Mouse (Mus musculus) frontal cortex, adult (tissue): ENCODE measurements around the gene Klhl29.
"Not testable (repeated sequence)": the region's sequence is repeated elsewhere in the genome, so short reads cannot be mapped to it uniquely, and the experiment has no call there.

Experiments
- ATAC-seq: cut with Nextera tagmentation; 2 replicates; pipeline ENCODE4 v1.9.2; 2017; ENCODE audit warnings: mild to moderate bottlenecking, moderate library complexity, mixed read lengths; ENCODE audit not compliant: low TSS enrichment

The Klhl29 gene

GRCm38 (mm10) chr12:5358497-5358896, 17.0 kb downstream of the Klhl29 start:
- no peak for ATAC-seq

- peak; percentile 81 for ATAC-seq
Measured at GRCm38 (mm10) chr12:5353416-5353815, 22.1 kb downstream of the Klhl29 start.

DNA sequence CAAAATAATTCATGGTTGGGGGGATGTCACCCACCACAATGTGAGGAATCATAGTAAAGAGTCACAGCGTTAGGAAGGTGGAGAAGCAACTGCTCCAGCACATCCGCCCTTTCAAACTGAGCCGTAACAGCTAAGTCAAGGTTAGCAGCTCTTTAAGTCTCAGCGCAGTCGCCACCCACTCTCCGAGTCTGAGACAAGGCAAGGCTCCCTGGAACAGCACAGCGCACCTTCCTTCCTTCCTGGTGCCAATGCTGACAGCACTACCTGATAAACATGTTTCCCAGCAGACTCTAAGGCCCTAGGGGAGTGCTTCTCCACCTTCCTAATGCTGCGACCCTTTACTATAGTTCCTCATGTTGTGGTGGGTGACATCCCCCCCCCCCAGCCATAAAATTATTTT, 22.7 kb downstream of the Klhl29 start:
- ATAC-seq = peak; percentile 47; the same call in 1 of the 2 replicates

DNA sequence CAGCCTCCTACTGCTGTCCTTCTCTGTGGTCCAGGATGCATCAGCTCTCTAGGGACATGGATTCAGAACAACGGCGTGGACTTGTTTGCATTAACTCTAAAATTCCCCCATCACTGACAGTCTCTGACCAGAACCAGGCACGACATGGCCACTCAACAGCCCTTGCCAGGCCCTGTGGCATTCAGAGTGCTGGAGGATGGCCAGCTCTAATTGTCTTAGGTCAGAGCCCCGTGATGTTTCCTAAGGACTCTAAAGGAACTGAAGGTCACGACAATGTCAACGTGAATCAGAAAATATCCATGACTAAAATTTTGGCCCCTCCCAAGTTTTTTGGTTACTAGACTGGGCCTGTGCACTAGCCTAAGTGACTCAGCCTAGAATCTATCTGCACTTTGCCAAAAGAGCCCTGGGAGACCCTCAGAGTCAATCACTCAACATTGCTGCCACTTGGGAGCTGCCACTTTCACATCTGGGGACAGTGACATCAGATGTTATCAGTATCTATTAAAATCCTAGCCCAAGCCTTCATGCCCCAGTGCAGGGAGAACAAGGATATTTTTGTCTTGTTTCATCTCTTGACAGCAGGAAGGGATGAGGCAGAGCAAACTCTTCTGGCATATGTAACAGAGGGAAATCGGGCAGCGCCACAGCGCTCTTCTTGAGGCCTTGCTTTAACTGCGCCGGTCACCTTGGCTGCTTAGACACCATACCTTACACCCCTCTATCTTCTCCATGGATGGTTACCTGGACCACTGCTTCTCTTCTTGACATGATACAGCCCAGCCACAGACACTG, 24.8 kb downstream of the Klhl29 start:
- no peak for ATAC-seq

GRCm38 (mm10) chr12:5345088-5345487, 30.4 kb downstream of the Klhl29 start:
- ATAC-seq = no peak

DNA sequence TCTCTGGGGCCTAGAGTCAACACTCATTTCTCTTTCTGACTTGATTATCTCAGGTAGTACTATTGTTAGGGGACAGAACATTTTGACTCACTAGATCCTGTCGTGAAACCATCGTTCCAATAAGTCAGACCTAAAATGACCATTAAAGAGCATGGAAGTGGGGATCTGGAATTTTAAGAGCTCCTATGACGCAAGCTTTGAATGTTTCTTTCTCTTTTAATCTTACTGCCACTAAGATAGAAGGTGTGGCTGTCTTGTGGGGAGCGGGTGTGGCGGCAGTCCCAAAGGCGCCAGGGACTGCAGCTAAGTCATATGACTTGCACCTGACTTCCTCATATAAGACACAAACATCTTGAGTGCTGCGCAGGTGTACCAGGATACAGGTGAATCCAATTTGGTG, 31.0 kb downstream of the Klhl29 start:
- not testable (repeated sequence) for ATAC-seq

- peak; percentile 76 for ATAC-seq
Measured at GRCm38 (mm10) chr12:5340151-5340603, 35.3 kb downstream of the Klhl29 start.

DNA sequence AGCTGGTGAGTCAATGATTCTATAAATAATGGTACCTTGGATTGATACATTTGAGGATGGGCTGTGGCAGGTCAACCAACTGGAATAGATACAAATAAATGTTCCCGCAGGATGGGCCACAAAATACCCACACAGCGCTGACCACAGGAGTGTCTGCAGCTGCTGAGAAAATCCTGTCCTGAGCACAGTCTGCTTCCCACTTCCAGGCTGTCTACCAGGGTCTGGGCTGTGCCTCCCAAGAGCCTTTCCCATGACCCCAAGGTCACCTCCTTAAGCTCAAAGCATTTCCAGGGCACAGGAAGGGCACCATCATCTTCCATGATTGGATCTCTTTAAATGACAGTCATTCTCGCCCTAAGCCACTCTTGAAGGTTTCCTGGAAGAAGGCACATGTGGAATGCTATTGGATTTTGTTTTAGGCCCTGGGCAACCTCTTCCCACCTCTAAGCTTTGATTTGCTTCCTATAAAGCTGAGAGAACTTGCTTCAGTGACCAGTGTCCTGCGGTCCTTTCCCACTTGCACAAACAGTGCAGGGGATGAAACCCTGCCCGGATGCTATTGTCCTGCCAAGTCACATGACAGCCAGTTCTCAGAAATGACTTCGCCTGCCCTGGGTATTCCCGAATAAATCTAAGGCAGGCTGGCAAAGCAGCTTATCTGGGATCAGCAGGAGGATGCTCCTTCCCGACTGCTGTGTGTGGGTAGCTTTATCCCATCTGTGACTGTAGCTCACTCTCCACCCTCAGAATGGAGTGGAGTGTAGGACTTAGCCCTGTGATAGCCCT, 38.4 kb downstream of the Klhl29 start:
- peak; percentile 66 for ATAC-seq

DNA sequence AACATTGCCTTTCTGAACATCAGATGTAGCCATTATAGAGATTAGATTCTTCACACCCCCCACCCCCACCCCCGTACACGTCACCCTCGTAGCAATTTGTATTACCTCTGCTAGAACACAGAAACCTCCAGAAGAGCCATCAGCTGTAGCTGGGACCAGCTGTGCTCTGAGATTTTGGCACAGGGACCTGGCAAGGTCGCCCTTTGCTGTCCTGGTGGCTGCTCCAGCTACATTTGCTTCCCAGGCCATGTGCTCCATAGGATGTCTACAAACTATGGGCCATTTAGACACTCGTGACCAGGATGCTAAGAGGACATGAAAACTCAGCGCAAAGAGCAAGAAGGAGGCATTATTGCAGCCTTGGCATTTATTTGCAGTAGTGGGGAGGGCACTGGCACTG, 39.2 kb downstream of the Klhl29 start:
- no peak for ATAC-seq

- no peak for ATAC-seq
Measured at GRCm38 (mm10) chr12:5334956-5335355, 40.5 kb downstream of the Klhl29 start.

- ATAC-seq = peak; percentile 47
Measured at GRCm38 (mm10) chr12:5334175-5334574, 41.3 kb downstream of the Klhl29 start.

GRCm38 (mm10) chr12:5331810-5332484, 43.5 kb downstream of the Klhl29 start:
- no peak for ATAC-seq

DNA sequence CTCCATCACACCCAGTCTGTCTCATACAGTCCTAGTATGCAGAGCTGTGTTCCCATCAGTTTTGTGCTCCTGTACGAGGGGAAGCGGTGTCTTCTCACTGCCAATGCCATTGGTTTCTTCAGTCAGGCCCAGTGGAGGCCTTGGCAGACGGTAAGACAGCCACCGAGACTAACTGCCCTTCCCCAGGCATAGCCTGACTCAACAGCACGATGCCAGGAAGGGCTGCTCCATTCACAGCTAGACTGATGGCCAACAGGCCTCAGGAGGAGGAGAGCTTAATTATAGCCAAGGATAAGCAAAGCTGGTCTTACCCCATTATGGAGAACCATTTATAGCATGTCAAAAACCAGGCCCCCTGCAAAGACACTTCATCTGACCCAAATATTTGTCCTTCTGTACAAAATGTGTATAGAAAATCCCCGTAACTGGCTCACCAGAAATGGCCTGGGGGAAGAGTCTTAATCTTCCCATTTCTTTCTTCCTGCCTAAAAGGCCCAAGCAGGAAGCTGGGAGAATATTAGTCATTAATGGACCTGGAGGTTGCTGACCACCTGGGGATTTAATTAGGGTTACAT, 44.9 kb downstream of the Klhl29 start:
- ATAC-seq = no peak

- ATAC-seq = peak; percentile 75
Measured at GRCm38 (mm10) chr12:5322444-5323087, 52.9 kb downstream of the Klhl29 start.

DNA sequence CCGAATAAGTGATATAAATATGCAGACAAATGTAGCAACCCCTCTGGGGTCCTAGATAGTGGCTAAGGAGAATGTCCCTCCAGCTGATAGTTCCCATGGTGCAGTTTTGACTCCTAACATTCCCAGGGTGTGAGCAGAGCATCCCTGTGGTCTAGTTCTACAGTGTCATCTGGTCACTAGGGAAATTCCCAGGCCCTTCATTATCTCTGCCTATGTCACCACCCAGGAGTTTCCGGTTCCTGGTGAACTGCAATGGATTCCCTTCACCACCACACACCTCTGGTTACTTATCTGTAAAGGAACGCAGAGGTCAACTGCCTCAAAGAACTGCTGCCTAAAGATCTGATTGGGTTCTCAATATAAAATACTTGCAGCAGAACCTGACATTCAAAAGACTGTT, 54.5 kb downstream of the Klhl29 start:
- no peak for ATAC-seq

DNA sequence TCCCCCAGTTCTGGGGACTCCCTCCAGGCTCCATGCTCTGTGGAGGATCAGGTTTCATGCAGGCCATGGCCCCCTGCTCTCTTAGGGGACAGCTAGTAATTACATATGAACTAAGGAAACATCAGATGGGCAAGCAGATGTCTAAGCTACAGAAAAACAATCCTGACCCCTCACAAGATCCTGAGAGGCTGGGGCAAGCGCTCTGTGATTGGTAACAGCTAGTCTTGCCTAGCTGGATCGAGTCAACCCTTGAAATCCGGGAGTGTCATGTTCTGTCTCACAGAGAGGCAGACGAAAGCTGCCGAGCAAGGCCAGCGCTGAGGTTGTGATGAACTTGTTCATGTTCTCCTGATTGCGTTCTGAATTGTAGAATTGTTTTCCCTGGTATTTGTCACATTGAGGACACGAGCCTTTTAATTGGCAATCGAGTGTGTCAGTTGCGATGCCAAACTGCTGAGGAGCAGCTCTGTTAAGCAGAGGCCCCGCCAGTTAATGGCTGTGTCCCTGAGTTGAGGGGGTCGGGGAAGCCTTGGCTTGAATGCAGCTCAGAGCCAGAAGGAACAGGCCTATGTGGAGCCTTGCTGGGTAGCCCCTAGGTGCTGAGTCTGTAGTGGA, 56.0 kb downstream of the Klhl29 start:
- no peak for ATAC-seq

- ATAC-seq = no peak
Measured at GRCm38 (mm10) chr12:5316029-5316567, 59.4 kb downstream of the Klhl29 start.

DNA sequence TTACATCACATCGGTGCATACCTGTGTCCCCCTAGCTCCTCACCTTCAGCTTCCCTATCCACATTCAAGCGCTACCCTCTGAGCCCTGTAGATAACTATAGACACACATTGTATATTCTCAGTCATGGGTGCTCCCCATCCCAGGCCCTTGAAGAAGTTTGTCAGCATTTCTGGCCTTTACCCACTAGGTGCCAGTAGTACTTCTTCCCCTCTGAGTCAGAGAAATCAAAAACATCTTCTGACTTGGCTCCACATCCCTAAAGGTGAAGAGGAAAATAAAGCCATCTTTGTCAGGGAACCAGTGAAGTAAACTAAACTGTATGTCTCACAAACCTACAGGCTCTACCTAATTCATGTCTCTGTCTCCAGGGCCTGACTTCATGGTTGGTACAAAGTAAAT, 67.6 kb downstream of the Klhl29 start:
- peak; percentile 32; the same call in 1 of the 2 replicates for ATAC-seq

GRCm38 (mm10) chr12:5305466-5305865, 70.0 kb downstream of the Klhl29 start:
- ATAC-seq = no peak

DNA sequence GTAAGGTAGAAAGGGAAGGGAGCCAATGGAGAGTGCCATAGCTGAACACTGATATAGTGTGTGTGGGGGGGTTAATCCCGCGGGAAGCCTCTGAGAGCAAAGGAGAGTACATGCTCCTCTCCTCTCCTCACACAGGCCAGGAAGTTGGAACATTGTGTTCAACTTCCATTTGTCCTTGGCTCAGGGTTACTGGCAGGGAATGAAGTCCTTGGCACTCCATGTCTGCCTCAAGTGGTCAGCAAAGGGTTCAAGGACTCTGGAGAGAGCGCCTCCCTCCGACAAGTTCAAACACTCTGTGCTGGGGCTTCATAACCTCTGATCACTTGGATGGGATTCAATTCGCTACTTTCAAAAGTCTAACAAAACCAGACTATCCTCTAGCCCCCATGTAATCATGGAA, 71.6 kb downstream of the Klhl29 start:
- ATAC-seq = no peak

DNA sequence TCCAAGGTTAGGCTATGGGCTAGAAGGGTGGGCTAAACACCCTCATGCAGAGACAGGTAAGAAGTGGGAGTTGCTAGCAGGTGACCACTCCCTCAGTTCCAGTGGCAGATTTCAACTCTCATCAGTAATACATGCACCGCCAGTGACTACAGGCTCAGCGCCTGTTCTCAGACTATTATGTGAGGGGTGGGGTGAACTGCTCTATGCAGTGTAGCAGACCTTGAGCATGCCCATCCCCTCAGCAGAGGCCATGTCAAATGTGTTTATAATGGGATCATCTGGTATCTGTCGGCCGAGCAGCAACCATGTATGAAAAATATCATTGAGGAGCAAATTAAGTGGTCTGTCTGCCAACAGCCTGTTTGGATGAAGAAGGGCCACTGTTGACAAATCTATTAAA, 72.4 kb downstream of the Klhl29 start:
- ATAC-seq = no peak
